Mouse (Mus musculus): ENCODE measurements around the gene Gmpr.

Gmpr gene

DNA sequence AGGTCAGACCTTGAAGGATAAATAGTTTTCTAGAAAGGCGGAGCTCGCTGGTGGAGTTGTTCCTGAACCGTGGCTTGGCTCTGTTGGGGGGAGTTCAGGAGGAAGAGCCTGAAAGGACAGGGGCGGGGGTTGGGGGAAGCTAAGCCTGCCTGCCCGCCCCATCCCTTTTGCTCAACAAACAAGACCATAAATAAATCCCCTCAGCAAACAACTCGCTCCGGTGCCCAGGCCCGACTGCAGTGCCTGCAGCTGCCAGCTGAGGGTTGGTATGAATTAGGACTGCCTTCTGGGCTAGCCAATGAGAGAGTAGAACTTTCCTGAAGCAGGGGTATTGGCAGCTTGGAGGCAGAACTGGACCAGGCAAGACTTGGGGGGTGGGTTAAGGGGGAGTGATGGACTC is 1.3 kb downstream of the Gmpr start:
- DNase-seq: peak; percentile 81

GRCm38 (mm10) chr13:45509366-45509765 is 2.1 kb downstream of the Gmpr start:
- DNase-seq: no peak

GRCm38 (mm10) chr13:45511706-45512435 is 4.6 kb downstream of the Gmpr start:
- DNase-seq: no peak

- no peak for DNase-seq
Observed at GRCm38 (mm10) chr13:45512531-45512930, 5.3 kb downstream of the Gmpr start.

- no peak for DNase-seq
Observed at GRCm38 (mm10) chr13:45513009-45513984, 6.1 kb downstream of the Gmpr start.

DNA sequence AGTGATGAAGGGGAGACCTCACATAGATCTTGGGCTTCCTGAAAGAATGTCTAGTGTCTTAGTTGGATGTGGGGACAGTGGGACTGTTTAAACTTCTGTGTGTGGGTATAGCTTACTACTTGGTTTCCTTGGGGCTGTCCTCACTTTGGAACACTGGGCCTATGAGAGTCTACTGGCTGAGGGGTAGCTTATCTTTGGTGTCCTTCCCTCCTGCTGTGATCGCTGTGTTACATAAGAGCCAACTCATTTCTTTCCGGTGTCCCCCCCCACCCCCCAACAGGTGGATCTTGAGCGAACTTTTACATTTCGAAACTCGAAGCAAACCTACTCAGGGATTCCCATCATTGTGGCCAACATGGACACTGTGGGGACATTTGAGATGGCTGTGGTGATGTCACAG is 6.9 kb downstream of the Gmpr start:
- no peak for DNase-seq

GRCm38 (mm10) chr13:45514832-45515422 is 7.7 kb downstream of the Gmpr start:
- DNase-seq: peak; percentile 68

DNA sequence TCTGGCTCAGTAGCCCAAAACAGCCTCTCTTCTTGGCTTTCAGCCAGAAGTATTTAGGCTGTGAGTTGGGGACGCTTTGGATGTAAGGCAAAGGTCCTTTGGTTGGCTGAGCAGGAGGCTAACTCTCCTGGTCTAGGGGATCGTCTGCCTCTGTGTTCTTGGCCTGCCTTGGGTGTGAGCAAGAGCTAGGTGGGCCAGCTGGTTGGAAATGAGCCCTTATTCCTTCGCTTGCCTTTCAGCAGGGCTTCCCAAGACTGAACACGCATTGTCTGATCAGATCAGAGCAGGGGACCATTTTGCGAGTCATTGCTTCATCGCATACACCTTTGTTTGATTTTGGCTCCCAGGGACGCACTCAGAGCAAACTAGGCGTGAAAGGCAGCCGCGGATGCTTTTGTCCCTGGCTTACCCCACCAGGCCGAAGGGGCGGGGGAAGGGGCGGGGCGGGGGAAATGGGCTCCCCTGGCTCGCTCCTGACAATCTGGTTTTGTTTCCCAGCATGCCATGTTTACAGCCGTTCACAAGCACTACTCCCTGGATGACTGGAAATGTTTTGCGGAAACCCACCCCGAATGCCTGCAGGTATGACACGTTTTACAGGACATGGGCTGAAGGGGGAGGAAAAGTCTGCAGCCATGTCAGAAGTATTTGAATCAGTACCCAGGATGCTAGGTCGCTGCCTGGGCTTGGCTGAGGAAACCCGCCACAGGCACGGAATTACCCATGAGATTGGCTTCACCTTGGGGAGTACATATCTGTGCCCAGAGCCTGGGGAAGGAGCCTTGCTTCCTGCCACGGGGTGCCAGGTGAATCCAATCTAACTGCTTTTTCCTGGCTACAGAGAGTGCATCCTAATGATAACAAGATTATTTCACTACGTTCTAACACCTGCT is 9.5 kb downstream of the Gmpr start:
- peak; percentile 83 for DNase-seq

- DNase-seq: no peak
Observed at GRCm38 (mm10) chr13:45524305-45524704, 17.1 kb downstream of the Gmpr start.

DNA sequence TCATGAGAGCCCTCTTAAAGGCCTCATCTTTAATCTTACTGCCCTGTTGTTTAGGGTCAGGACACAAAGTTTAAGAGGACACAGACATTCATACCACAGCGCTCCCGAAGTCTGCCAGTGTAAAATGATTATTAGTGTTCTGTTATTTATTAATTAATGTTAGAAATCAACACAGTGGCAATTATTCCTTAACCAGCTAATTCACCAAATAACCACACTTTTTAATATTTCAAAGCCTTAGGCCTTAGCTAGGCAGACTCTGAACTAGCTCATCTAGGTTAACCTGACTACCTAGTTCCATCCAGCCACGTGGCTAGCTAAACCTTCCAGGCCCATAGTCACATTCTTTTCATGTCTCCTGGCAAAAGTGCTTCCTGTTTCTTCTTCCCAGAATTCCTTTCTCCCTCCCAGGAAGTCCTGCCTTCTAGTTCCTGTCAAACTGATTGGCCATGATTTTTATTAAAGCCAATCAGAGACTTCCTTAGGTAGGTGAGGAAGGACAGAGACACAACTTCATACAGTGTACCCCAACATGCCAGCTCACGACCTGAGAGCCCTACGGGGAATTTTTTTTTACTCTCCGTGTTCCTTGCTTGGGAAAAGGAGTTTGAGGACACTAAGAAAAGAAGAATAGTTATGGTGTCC is 17.7 kb downstream of the Gmpr start:
- DNase-seq: no peak

DNA sequence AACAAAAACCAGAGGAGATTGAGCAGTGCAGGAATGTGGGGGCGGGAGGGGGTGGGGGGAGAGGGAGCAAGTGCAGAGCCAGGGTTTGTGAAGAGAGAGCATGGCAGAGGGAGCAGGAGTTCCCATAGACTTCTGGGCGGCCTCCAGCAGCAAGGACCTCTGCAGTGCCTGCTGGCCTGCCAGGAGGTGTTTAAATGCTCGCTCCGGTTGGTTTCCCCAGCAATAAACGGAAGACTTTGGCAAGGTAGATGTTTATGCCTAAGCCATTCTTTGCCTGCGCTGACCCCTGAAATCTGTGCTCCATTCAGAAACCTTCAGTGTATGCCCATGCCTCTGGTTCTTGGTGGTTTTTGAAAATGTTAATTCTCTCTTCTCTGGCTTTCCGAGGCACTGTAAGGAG is 19.0 kb downstream of the Gmpr start:
- DNase-seq: peak; percentile 26

DNA sequence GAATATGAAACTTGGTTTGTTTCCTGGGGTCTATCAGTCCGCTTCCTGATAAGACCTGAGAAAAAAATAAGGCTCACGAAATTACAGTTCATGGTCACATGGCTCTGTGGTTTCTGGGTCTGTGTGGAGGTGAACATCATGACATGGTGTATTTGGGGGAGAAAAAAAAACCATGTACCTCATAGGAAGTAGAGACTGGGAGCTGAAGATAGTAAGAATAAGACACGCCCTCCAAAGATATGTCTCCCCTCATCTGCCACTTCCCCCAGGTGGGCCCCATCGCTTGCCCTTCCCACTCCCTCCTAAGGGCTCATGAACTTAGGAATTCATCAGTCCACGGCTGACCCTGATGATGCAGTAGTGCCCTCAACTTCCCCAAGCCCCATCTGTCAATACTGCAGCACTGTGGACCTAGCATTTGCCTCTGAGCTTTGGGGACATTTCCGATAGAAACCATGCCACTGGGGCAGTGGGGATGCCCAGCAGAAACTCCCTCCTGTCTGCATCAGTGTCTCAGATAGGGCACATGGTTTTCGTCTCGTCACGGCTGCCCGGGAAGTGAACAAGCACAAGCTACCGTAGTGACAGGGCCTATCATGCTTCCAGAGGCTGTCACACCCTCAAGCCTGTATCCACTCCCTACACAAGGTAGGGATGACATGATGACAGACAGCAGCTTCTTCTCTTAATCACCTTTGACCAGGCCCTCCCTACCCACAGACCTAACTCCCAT is 20.2 kb downstream of the Gmpr start:
- no peak for DNase-seq

GRCm38 (mm10) chr13:45528787-45529186 is 21.5 kb downstream of the Gmpr start:
- no peak for DNase-seq

GRCm38 (mm10) chr13:45530754-45531153 is 23.5 kb downstream of the Gmpr start:
- DNase-seq: peak; percentile 71

DNA sequence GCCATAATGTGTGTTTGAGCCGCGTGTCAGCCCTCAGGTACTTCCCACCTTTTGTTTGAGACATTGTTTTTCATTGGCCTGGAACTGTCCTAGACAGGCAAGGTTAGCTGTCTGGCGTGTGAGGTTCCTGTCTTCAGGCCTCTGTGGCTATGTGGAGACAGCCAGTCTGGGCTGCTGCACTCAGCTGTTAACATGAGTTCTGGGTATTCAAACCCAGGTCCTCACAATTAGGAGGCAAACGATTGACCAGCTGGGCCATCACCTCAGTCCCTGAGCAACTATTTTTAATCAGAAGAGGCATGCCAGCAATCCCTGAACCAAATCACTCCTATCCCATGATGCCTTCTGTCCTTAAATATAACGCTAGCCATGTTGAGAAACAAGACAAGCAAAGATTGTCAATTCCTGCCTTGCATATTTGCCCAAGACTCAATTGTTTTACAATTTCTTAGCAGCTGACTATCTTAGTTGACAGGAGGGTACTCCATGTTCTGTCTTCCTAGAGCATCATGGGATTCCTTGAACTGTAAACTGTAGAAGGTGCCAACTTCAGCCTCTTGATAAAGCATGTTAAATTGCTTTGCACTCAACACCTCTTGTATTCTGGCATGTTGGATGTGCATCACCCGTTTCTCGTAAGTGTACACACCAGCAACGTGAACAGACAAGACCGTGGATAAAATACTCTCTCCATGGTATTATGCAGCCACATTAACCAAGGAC is 28.6 kb downstream of the Gmpr start:
- no peak for DNase-seq

GRCm38 (mm10) chr13:45537110-45537509 is 29.9 kb downstream of the Gmpr start:
- no peak for DNase-seq

DNA sequence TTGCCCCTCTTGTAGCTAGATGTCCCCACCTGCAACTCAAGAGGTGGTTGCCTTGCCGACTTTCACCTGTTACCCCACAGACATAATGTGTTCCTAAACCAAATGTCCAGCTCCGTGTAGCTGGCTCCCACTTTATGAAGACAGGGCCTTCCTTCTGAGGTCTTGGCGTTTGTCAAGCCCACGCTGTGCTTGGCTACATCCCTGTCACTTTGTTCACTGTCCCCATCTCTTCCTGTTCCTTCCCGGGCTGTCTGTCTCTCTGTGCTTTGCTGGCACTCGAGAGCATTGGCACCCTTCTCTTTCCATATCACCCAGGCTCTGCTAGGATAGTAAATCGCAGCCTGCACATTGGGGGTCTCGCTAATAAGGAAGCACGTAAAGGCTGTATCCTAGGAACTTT is 30.8 kb downstream of the Gmpr start:
- DNase-seq: no peak

GRCm38 (mm10) chr13:45538532-45539204 is 31.4 kb downstream of the Gmpr start:
- DNase-seq: peak; percentile 93

GRCm38 (mm10) chr13:45539205-45539568 is 31.9 kb downstream of the Gmpr start:
- DNase-seq: peak; percentile 90

DNA sequence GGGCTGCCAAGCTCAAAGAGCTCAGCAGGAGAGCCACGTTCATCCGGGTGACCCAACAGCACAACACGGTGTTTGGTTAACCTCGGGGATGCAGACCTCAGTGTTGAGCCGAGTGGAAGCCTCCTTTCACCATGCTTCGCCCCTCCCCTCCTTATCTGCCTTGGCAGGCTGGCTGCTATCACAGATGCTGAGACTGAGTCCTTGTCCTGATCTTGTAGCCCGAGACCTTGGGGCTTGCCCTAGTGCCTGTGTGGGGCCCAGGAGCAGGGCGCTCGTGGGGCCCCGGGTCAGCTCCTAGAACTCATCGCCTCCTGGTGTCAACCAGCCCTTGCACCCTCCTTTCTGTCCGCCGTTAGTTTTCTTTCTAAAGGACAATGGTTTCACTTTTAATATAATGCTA is 38.7 kb downstream of the Gmpr start:
- no peak for DNase-seq

All from retina, postnatal 1 day (tissue).